Mouse (Mus musculus) mouse embryonic stem cell (cell line): ENCODE measurements at regions not wholly inside any gene's neighbourhood (a gene's known extent, or its start where the extent isn't known, plus 50 kb on each side); places are given as distances from the start of the nearest gene placed in this dataset.

Experiments
- in situ Hi-C, 2 experiments: fragments of 300-500 bp; cut with MboI; formaldehyde crosslinking; loops; 1 replicate in 1 of 2; 3 replicates in 1 of 2; pipeline ENCODE4 v1.14.3; 2019 to 2020; ENCODE audit warnings: low sequenced_read_pairs in 2 of 2, low pct_unique_long_range_greater_than_20kb in 1 of 2, mixed read lengths in 1 of 2; ENCODE audit not compliant: unreplicated experiment in 1 of 2

GRCm38 (mm10) chr8:112427721-112428389 lies 142.0 kb upstream of the Cntnap4 start:
- in situ Hi-C loops: no loop called here

DNA sequence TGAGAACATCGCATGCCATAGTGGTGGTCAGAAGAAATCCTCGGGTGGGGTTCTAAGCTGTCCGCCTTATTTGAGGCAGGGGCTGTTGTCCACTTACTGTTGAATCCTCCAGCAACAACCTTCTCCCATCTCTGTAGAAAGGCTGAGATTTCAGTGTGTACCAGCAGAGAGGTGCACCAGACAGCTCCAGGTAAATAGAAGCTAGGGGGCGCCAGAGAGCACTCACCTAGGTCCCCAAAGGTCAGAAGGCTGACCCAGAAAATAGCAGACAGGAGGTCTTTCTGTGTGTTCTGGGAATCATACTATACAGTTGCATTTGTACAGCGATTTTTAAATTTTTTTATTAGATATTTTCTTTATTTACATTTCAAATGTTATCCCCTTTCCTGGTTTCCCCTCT lies 157.9 kb upstream of the Cntnap4 start:
- in situ Hi-C loops: no loop called here

- in situ Hi-C loops: no loop called here
Measured at GRCm38 (mm10) chr8:112411213-112411612, 158.6 kb upstream of the Cntnap4 start.

- in situ Hi-C loops: no loop called here
Measured at GRCm38 (mm10) chr8:112408211-112408735, 161.6 kb upstream of the Cntnap4 start.

- in situ Hi-C loops: no loop called here
Measured at GRCm38 (mm10) chr8:112404087-112404486, 165.8 kb upstream of the Cntnap4 start.

- in situ Hi-C loops: no loop called here
Measured at GRCm38 (mm10) chr8:112397438-112397837, 172.4 kb upstream of the Cntnap4 start.

DNA sequence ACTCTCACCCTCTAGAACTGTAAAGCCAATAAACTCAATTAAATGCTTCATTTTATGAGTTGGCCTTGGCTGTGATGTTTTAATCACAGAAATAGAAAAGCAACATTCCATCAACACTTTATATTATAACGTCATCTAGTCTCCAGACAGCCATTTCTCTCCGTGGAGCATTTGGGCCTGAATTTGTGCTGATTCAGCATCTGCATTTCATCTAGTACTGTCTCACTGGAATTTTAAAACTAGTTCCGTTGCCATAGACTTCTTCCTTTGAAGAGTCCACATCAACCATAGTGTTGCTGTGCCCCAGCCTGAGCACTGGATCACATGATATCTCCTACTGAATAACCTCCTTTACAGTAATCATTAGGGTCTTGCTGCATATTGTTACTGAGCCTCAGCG lies 179.7 kb upstream of the Cntnap4 start:
- in situ Hi-C loops: no loop called here

GRCm38 (mm10) chr8:112348323-112348722 lies 221.5 kb upstream of the Cntnap4 start:
- in situ Hi-C loops: no loop called here

- in situ Hi-C loops: no loop called here
Measured at GRCm38 (mm10) chr8:112333171-112333570, 236.7 kb upstream of the Cntnap4 start.

GRCm38 (mm10) chr8:112332021-112332420 lies 237.8 kb upstream of the Cntnap4 start:
- in situ Hi-C loops: no loop called here

GRCm38 (mm10) chr8:112309816-112310215 lies 260.0 kb upstream of the Cntnap4 start:
- in situ Hi-C loops: no loop called here

GRCm38 (mm10) chr8:112308354-112308753 lies 261.5 kb upstream of the Cntnap4 start:
- in situ Hi-C loops: no loop called here

DNA sequence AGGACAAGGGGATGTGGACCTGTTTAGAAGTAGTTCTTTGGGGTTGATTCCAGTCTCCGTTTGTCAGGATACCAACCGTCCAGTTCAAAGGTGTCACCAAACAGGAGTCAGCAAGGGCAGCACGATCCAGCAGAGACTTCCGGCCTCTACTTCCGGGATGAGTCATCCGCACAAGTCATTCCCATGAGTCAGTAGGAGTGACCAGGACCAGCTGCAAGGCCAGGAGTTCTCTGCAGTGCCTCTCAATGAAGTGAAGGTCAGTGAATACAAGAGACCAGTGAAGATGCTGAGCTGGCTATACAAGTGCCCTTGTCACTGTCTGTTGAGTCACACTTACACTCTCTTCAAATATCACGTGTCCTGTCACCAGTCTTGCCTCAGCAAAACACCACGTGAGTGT lies 272.8 kb upstream of the Cntnap4 start:
- in situ Hi-C loops: no loop called here

DNA sequence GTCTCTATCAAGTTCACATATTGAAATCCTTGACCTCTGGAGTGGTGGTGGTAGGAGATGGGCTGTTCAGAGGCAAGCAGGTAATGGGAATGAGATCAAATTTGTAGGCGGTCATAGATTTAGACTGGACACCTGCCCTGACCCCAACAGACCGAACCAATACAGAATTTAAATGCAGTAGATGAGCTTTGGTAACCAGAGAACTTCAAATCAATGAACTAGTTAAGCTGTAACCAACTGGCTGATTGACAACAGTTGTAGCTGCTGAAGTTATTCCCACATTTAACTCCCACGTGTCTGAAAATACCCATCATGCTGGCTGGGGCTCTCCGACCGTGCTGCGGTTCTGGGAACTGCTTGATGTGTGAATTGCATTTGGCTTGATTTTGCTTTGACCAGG lies 268.5 kb upstream of the Gm6793 start:
- in situ Hi-C loops: no loop called here

DNA sequence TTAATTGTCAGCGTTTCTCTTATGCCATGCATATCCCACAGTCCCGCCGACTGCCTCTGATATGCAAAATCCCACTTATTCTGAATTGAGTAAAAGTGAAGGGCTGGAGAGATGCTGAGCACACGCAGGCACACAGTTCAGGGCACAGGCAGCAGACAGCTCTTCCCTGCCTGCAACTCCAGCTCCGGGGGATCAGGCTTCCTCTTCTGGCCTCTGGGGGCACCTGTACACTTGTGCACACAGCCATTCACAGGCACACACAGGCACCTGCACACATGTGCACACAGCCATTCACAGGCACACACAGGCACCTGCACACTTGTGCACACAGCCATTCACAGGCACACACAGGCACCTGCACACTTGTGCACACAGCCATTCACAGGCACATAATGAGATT lies 254.8 kb upstream of the Gm6793 start:
- in situ Hi-C loops: no loop called here

DNA sequence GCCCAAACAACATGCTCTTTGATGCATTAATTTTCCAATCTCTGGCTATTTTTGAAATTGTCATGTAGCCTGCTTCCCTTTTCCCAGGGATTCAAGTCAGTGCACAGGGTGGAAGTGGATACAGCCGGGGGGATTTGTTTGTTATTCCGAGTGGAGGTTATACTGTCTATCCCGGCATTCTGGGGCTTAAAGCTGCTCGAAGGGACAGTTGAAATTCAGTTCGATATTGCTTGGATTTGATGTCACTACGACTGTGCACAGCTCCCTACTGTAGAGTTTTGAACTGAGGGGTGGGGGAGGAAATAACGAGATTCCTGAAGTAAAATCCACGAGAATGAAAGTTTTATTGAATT lies 254.4 kb upstream of the Gm6793 start:
- in situ Hi-C loops: no loop called here

GRCm38 (mm10) chr8:112268544-112269213 lies 253.8 kb upstream of the Gm6793 start:
- in situ Hi-C loops: no loop called here

DNA sequence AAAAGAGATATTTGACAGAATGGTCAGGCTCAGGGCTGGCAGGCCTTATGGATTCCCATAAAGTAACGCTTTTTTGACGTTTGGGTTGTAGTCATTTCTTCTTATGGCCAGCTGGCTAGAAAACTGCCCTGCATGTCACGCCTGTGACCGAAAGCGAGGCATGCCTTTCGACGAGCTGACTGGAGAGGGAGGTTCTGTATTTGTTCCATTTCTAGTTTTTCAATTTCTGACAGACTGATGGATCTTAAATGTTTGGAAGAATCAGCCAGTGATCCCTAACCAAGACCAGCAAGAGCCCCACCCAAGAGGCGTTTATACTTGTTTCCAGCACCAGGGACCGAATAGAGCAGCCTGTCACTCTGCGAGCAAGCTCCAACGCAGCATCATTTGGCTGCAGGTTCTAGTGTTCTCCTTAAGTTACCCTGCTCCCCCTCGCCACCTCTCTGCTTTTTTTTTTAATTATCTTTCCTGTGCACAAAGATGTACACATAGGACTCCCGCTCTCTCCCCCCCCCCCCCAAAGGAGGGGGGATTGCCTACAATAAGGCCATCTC lies 243.2 kb upstream of the Gm6793 start:
- in situ Hi-C loops: no loop called here

GRCm38 (mm10) chr8:112257311-112257894 lies 242.6 kb upstream of the Gm6793 start:
- in situ Hi-C loops: no loop called here
